Mouse (Mus musculus) midbrain, embryonic 15.5 days (tissue): ENCODE results near the gene Ankrd34a. TPM values are rescaled to one million over a fixed set of nuclear protein-coding genes. Genes with fewer than 3 reads are reported as not detected.

Experiments
- ATAC-seq: fragments of 200-750 bp; cut with Nextera tagmentation; replicated peaks from 2 replicates; pipeline ENCODE4 v1.8.0; 2017; ENCODE audit warnings: moderate TSS enrichment
- H3K27ac ChIP-seq: fragments of 300-500 bp; sonication (generic); 2 replicates; pipeline ENCODE4 v1.5.1; 2015; ENCODE audit warnings: mild to moderate bottlenecking, inconsistent platforms
- H3K27me3 ChIP-seq: fragments of 300-500 bp; sonication (generic); replicated peaks from 2 replicates; pipeline ENCODE4 v1.6.1; 2015; ENCODE audit warnings: inconsistent platforms
- H3K36me3 ChIP-seq: fragments of 300-500 bp; sonication (generic); replicated peaks from 2 replicates; pipeline ENCODE4 v1.6.1; 2015; ENCODE audit warnings: inconsistent platforms
- H3K4me1 ChIP-seq: fragments of 300-500 bp; sonication (generic); 2 replicates; pipeline ENCODE4 v1.6.1; 2015; ENCODE audit warnings: inconsistent platforms
- H3K4me2 ChIP-seq: fragments of 300-500 bp; sonication (generic); 2 replicates; pipeline ENCODE4 v1.6.1; 2015; ENCODE audit warnings: inconsistent platforms, mild to moderate bottlenecking, moderate library complexity
- H3K4me3 ChIP-seq: fragments of 300-500 bp; sonication (generic); 2 replicates; pipeline ENCODE4 v1.5.1; 2015; ENCODE audit warnings: mild to moderate bottlenecking, inconsistent platforms
- H3K9ac ChIP-seq: fragments of 300-500 bp; sonication (generic); 2 replicates; pipeline ENCODE4 v1.6.1; 2015; ENCODE audit warnings: mild to moderate bottlenecking, inconsistent platforms
- H3K9me3 ChIP-seq: fragments of 300-500 bp; sonication (generic); 2 replicates; pipeline ENCODE4 v1.6.1; 2016; ENCODE audit warnings: inconsistent platforms
- WGBS: fragments of 180-500 bp; shearing (Covaris S2); methylation state at CpG from one replicate; pipeline ENCODE4 v1.1.7; 2015; ENCODE audit warnings: mixed read lengths; 5-methylcytosine and 5-hydroxymethylcytosine counted together
- polyA plus RNA-seq: library from polyadenylated mRNA; unstranded; fragments of >200 nt; fragmentation: Nextera tagmentation; extraction: Ambion mirVana; gene quantifications from 2 replicates; pipeline ENCODE4 v1.2.1, GENCODE M21; 2015

Gene Ankrd34a
- polyA plus RNA-seq, 1 experiment from 2014 or later, result 15.0 TPM

GRCm38 (mm10) chr3:96556651-96557635 is 39.5 kb upstream of the Ankrd34a start:
- no peaks in the 10 kb centered on the region for H3K9me3 ChIP-seq
- WGBS, result 8% methylated on average over 22 of the region's 22 CpGs
- H3K9ac ChIP-seq, result peak overlapping the region; percentile 28
- ATAC-seq, result no peak
- no peaks in the 10 kb centered on the region for H3K27me3 ChIP-seq
- H3K4me3 ChIP-seq, result peak overlapping the region; percentile 69
- peak overlapping the region; percentile 83 for H3K27ac ChIP-seq
- H3K4me2 ChIP-seq, result peak overlapping the region; percentile 85
- H3K36me3 ChIP-seq, result no peaks in the 10 kb centered on the region
- H3K4me1 ChIP-seq, result peaks cover 49% of the 10 kb centered on the region

GRCm38 (mm10) chr3:96557694-96558093 is 38.7 kb upstream of the Ankrd34a start, which contains the start of gene Txnip:
Gene Txnip (plus strand): TSS chr3:96557957.
- 0% methylated on average over 26 of the region's 26 CpGs for WGBS
- ATAC-seq, result peak; percentile 99
- Histone ChIP-seq H3K27me3 (no peaks in the 10 kb centered on the region), H3K4me2 (peak within 1 kb of the TSS; percentile 85), H3K27ac (peak within 1 kb of the TSS; percentile 83), H3K4me1 (peaks cover 49% of the 10 kb centered on the region), H3K36me3 (no peaks in the 10 kb centered on the region), H3K9ac (peak within 1 kb of the TSS; percentile 53), H3K4me3 (peak within 1 kb of the TSS; percentile 69), H3K9me3 (no peaks in the 10 kb centered on the region)

- Histone ChIP-seq H3K27me3 (no peaks in the 10 kb centered on the region), H3K9me3 (no peaks in the 10 kb centered on the region), H3K27ac (peak overlapping the region; percentile 55), H3K9ac (peak overlapping the region; percentile 53), H3K4me2 (peak overlapping the region; percentile 85), H3K4me3 (peak overlapping the region; percentile 69), H3K36me3 (no peaks in the 10 kb centered on the region), H3K4me1 (peaks cover 49% of the 10 kb centered on the region)
- peak; percentile 22; the same call in 1 of the 2 replicates for ATAC-seq
- under 1% methylated on average over 17 of the region's 17 CpGs for WGBS
Measured at GRCm38 (mm10) chr3:96558159-96558558, 38.3 kb upstream of the Ankrd34a start.

GRCm38 (mm10) chr3:96558668-96559196 is 37.7 kb upstream of the Ankrd34a start:
- ATAC-seq, result no peak

GRCm38 (mm10) chr3:96559398-96559910 is 37.0 kb upstream of the Ankrd34a start:
- Histone ChIP-seq H3K9ac (peak overlapping the region; percentile 16; the same call in 1 of the 2 replicates), H3K9me3 (no peaks in the 10 kb centered on the region)

More at GRCm38 (mm10) chr3:96558668-96559196, 37.7 kb upstream of the Ankrd34a start:
- peak overlapping the region; percentile 85 for H3K4me2 ChIP-seq
- no peaks in the 10 kb centered on the region for H3K36me3 ChIP-seq
- H3K27me3 ChIP-seq, result no peaks in the 10 kb centered on the region
- no peaks in the 10 kb centered on the region for H3K9me3 ChIP-seq
- H3K9ac ChIP-seq, result peak overlapping the region; percentile 53
- H3K27ac ChIP-seq, result no peak overlapping the region
- peaks cover 49% of the 10 kb centered on the region for H3K4me1 ChIP-seq
- H3K4me3 ChIP-seq, result peak overlapping the region; percentile 69
- WGBS, result 40% methylated on average over 10 of the region's 10 CpGs

GRCm38 (mm10) chr3:96559911-96560850 is 36.3 kb upstream of the Ankrd34a start:
- Histone ChIP-seq H3K9me3 (no peaks in the 10 kb centered on the region), H3K27me3 (no peaks in the 10 kb centered on the region), H3K4me1 (peaks cover 49% of the 10 kb centered on the region), H3K36me3 (no peaks in the 10 kb centered on the region), H3K9ac (no peak overlapping the region), H3K27ac (no peak overlapping the region), H3K4me2 (peak overlapping the region; percentile 85), H3K4me3 (peak overlapping the region; percentile 69)
- 84% methylated on average over 23 of the region's 23 CpGs for WGBS
- no peak for ATAC-seq

More at GRCm38 (mm10) chr3:96559398-96559910, 37.0 kb upstream of the Ankrd34a start:
- peaks cover 49% of the 10 kb centered on the region for H3K4me1 ChIP-seq
- peak overlapping the region; percentile 69 for H3K4me3 ChIP-seq
- no peaks in the 10 kb centered on the region for H3K36me3 ChIP-seq
- 87% methylated on average over 12 of the region's 12 CpGs for WGBS
- no peak for ATAC-seq
- H3K4me2 ChIP-seq, result peak overlapping the region; percentile 85
- no peaks in the 10 kb centered on the region for H3K27me3 ChIP-seq
- H3K27ac ChIP-seq, result no peak overlapping the region

GRCm38 (mm10) chr3:96560881-96561668 is 35.4 kb upstream of the Ankrd34a start:
- H3K27me3 ChIP-seq, result no peaks in the 10 kb centered on the region
- H3K4me1 ChIP-seq, result peaks cover 44% of the 10 kb centered on the region
- H3K36me3 ChIP-seq, result no peaks in the 10 kb centered on the region
- no peak overlapping the region; the same call in 1 of the 2 replicates for H3K4me3 ChIP-seq
- H3K9me3 ChIP-seq, result no peaks in the 10 kb centered on the region
- H3K4me2 ChIP-seq, result peak overlapping the region; percentile 85; the same call in 1 of the 2 replicates
- H3K9ac ChIP-seq, result no peak overlapping the region
- ATAC-seq, result no peak
- WGBS, result 88% methylated on average over 9 of the region's 9 CpGs
- H3K27ac ChIP-seq, result no peak overlapping the region

GRCm38 (mm10) chr3:96561946-96562681 is 34.3 kb upstream of the Ankrd34a start:
- no peak for ATAC-seq
- no peaks in the 10 kb centered on the region for H3K27me3 ChIP-seq
- H3K4me1 ChIP-seq, result peaks cover 35% of the 10 kb centered on the region
- no peak overlapping the region for H3K4me2 ChIP-seq
- H3K36me3 ChIP-seq, result no peaks in the 10 kb centered on the region
- no peak overlapping the region for H3K27ac ChIP-seq
- H3K4me3 ChIP-seq, result no peak overlapping the region
- no peak overlapping the region for H3K9ac ChIP-seq
- 56% methylated on average over 10 of the region's 10 CpGs for WGBS
- no peaks in the 10 kb centered on the region for H3K9me3 ChIP-seq

GRCm38 (mm10) chr3:96563267-96563666 is 33.2 kb upstream of the Ankrd34a start:
- Histone ChIP-seq H3K4me1 (peaks cover 33% of the 10 kb centered on the region), H3K4me3 (no peak overlapping the region), H3K36me3 (no peaks in the 10 kb centered on the region), H3K27me3 (no peaks in the 10 kb centered on the region), H3K9me3 (no peaks in the 10 kb centered on the region), H3K4me2 (no peak overlapping the region), H3K9ac (no peak overlapping the region), H3K27ac (no peak overlapping the region)
- WGBS, result 93% methylated on average over 8 of the region's 8 CpGs
- ATAC-seq, result no peak

- Histone ChIP-seq H3K4me1 (peaks cover 25% of the 10 kb centered on the region), H3K9me3 (no peaks in the 10 kb centered on the region), H3K27ac (no peak overlapping the region), H3K9ac (no peak overlapping the region), H3K4me2 (no peak overlapping the region), H3K4me3 (no peak overlapping the region), H3K36me3 (no peaks in the 10 kb centered on the region), H3K27me3 (no peaks in the 10 kb centered on the region)
- ATAC-seq, result no peak
- 76% methylated on average over 10 of the region's 10 CpGs for WGBS
Measured at GRCm38 (mm10) chr3:96563911-96564632, 32.4 kb upstream of the Ankrd34a start.
